Mouse (Mus musculus): ENCODE measurements around the gene Plcb2.

Gene Plcb2

GRCm38 (mm10) chr2:118713631-118714030 is 14.6 kb downstream of the Plcb2 start:
- no peak for DNase-seq (ENCODE audit: low spot score in 2 of 2)

GRCm38 (mm10) chr2:118711038-118711494 is 17.2 kb downstream of the Plcb2 start:
- DNase-seq (ENCODE audit: low spot score in 2 of 2), result no peak

GRCm38 (mm10) chr2:118709655-118710221 is 18.5 kb downstream of the Plcb2 start:
- no peak for DNase-seq (ENCODE audit: low spot score in 2 of 2)

GRCm38 (mm10) chr2:118708472-118708871 is 19.8 kb downstream of the Plcb2 start:
- DNase-seq (ENCODE audit: low spot score in 2 of 2), result no peak

- DNase-seq (ENCODE audit: low spot score in 2 of 2), result no peak
These were observed 21.8 kb downstream of the Plcb2 start for GRCm38 (mm10) chr2:118706436-118706835.

- DNase-seq (ENCODE audit: low spot score in 2 of 2), result no peak
These were observed 24.1 kb downstream of the Plcb2 start, which contains the start of gene Ankrd63 for GRCm38 (mm10) chr2:118703913-118704730. Gene Ankrd63, minus strand, starts transcription at chr2:118703963.

DNA sequence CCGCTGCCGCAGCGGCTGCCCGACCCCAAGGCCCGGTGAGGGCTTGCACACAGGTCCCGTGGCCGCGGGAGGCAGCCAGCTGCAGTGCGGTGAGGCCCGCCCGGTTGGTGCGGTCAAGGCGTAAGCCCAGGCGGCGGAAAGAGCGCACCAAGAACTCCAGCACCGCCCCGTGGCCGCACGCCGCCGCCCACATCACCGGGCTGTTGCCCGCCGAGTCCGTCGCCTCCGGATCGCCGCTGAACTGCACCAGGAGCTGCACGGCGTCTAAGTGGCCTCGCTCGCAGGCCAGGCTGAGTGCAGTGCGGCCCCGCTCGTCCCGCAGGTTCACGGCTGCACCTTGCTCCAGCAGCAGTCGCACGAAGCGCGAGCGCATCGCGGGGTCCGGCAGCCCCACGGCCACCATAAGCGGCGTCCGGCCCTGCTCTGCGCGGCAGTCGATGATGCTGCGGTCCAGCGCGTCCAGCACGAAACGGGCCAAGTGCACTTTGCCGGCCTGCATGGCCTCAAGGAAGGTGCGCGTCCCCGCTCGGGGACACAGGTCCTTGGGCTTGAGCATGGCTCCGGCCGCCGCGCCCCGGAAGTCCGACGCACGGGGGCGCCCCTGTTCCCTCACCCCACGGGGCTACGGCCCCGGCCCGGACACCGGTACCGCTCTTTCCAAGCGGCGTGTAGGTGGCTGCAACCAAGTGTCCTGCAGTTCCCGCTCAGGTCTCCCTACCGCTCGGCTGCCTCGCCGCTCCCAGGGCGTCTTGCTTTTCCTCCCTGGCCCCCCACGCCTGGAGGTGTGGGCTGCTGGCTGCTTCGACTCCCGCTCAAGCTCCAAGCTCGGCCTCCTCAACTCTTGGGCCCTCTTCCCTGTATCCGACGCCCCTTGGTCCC is 25.1 kb downstream of the Plcb2 start:
- DNase-seq (ENCODE audit: low spot score in 2 of 2), result peak in 1 of 2 experiments; percentile 28

GRCm38 (mm10) chr2:118701971-118702882 is 26.0 kb downstream of the Plcb2 start:
- no peak for DNase-seq (ENCODE audit: low spot score in 2 of 2)

- no peak for DNase-seq (ENCODE audit: low spot score in 2 of 2)
These were observed 27.1 kb downstream of the Plcb2 start for GRCm38 (mm10) chr2:118701161-118701560.

- DNase-seq (ENCODE audit: low spot score in 2 of 2), result peak; percentile 73 to 80
These were observed 27.8 kb downstream of the Plcb2 start for GRCm38 (mm10) chr2:118700179-118701062.

GRCm38 (mm10) chr2:118697955-118698354 is 30.3 kb downstream of the Plcb2 start:
- DNase-seq (ENCODE audit: low spot score in 2 of 2), result no peak

GRCm38 (mm10) chr2:118697311-118697877 is 30.8 kb downstream of the Plcb2 start:
- no peak for DNase-seq (ENCODE audit: low spot score in 2 of 2)

DNA sequence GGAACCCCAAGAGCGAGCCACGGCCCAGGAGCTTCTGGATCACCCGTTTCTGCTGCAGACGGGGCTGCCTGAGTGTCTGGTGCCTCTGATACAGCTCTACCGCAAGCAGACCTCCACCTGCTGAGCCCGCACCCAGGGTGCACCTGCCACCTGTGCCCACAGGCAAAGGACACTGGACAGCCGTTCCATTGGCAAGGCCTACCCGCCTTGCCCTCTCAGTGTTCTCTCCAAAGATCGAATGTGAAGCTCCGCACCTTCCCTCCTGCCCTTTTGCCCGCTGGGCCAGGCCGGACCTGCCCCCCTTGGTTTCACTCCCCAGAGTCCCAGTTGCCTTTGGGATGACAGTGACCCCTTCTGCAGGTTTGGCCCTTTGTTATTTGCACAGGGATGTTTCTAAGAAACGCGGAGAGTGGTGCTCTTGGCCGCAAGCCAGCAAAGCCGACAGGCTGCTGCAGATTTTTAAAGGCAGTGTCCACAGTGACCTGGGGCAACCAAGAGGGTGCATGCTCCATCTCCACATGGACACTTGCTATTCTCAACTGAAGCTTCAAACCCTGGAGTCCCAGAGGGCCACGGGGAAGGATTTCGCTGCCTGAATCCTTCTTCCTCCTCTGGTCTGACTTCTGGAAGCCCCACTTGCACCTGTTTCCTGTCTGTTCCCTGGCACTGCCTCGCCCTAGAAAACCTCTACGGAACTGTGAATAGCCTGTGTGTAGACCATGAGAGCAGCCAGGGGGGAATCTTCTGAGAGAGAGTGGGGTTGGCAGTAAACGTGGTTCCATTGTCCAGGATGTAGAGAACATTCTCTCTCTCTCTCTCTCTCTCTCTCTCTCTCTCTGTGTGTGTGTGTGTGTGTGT is 31.6 kb downstream of the Plcb2 start:
- no peak for DNase-seq (ENCODE audit: low spot score in 2 of 2)

GRCm38 (mm10) chr2:118695677-118696232 is 32.5 kb downstream of the Plcb2 start:
- peak; percentile 46 to 66 for DNase-seq (ENCODE audit: low spot score in 2 of 2)

- no peak for DNase-seq (ENCODE audit: low spot score in 2 of 2)
These were observed 34.8 kb downstream of the Plcb2 start for GRCm38 (mm10) chr2:118693370-118693966.

DNA sequence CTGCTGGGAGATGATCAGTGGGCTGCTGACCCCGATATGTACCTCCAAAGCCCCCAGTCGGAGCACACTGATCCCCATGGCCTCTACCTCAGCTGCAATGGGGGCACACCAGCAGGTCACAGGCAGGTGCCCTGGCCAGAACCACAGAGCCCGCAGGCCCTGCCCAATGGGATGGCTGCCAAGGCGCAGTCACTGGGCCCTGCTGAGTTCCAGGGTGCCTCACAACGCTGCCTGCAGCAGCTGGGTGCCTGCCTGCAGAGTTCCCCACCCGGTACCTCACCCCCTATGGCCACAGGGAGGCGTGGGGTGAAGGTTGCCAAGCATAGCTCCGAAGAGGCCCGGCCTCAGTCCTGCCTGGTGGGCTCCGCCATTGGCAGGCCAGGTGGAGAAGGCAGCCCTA is 38.4 kb downstream of the Plcb2 start:
- DNase-seq (ENCODE audit: low spot score in 2 of 2), result no peak

GRCm38 (mm10) chr2:118687791-118688190 is 40.4 kb downstream of the Plcb2 start:
- DNase-seq (ENCODE audit: low spot score in 2 of 2), result no peak

DNA sequence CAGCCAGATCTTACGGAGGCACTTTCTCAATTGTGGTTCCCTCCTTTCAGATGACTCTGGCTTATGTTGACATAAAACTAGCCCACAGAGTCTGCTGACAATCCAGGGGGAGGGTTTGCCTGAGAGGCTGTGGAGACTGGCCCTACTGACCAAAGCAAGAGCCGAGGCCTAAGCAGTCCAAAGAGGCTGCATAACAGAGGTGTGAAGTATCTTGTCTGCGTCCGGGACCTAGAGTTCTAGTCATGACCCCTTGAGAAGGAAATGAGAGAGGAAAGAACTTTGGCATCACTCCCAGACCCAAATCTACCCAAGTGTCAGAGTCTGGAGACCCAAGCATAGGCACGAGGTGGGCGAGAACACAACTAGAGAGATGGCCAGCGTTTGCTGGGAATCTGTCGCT is 41.5 kb downstream of the Plcb2 start:
- no peak for DNase-seq (ENCODE audit: low spot score in 2 of 2)
